Mouse (Mus musculus): ENCODE measurements around the gene Mrps5.
"Not testable (repeated sequence)": the region's sequence is repeated elsewhere in the genome, so short reads cannot be mapped to it uniquely, and the experiment has no call there.

Gene Mrps5

GRCm38 (mm10) chr2:127586694-127587513 is at the start of gene Mrps5, which contains the start of gene Zfp661:
Mrps5 (plus strand) TSS chr2:127587222.
Zfp661 (minus strand) TSS chr2:127587094.
- DNase-seq: peak; percentile 90

GRCm38 (mm10) chr2:127537548-127537947 is 49.5 kb upstream of the Mrps5 start:
- no peak for DNase-seq

- peak; percentile 9 for DNase-seq
These were observed 47.5 kb upstream of the Mrps5 start for GRCm38 (mm10) chr2:127539494-127539893.

GRCm38 (mm10) chr2:127541185-127541584 is 45.8 kb upstream of the Mrps5 start, which contains the start of gene Prom2:
Prom2 (minus strand) TSS chr2:127541467.
- DNase-seq: peak; percentile 14

GRCm38 (mm10) chr2:127541697-127542096 is 45.3 kb upstream of the Mrps5 start:
- no peak for DNase-seq

- DNase-seq: no peak
These were observed 38.5 kb upstream of the Mrps5 start for GRCm38 (mm10) chr2:127548342-127549074.

GRCm38 (mm10) chr2:127549711-127550110 is 37.3 kb upstream of the Mrps5 start:
- no peak for DNase-seq

- no peak for DNase-seq
These were observed 36.6 kb upstream of the Mrps5 start for GRCm38 (mm10) chr2:127550446-127550845.

- DNase-seq: peak; percentile 18
These were observed 35.9 kb upstream of the Mrps5 start for GRCm38 (mm10) chr2:127551078-127551477.

GRCm38 (mm10) chr2:127559070-127559966 is 27.7 kb upstream of the Mrps5 start:
- peak; percentile 92 for DNase-seq

- DNase-seq: no peak
These were observed 13.7 kb upstream of the Mrps5 start for GRCm38 (mm10) chr2:127573322-127573721.

GRCm38 (mm10) chr2:127584436-127584858 is 2.6 kb upstream of the Mrps5 start:
- DNase-seq: peak; percentile 94

- DNase-seq: no peak
These were observed 457 bp downstream of the Mrps5 start for GRCm38 (mm10) chr2:127587514-127587844.

GRCm38 (mm10) chr2:127588897-127589296 is 1.9 kb downstream of the Mrps5 start:
- DNase-seq: no peak

- DNase-seq: no peak
These were observed 3.2 kb downstream of the Mrps5 start for GRCm38 (mm10) chr2:127590204-127590603.

- peak; percentile 16 for DNase-seq
These were observed 3.8 kb downstream of the Mrps5 start for GRCm38 (mm10) chr2:127590840-127591239.

- DNase-seq: not testable (repeated sequence)
These were observed 16.4 kb downstream of the Mrps5 start for GRCm38 (mm10) chr2:127603383-127603782.

- no peak for DNase-seq
These were observed 18.2 kb downstream of the Mrps5 start for GRCm38 (mm10) chr2:127605203-127605602.

GRCm38 (mm10) chr2:127608234-127608633 is 21.2 kb downstream of the Mrps5 start:
- peak; percentile 53 for DNase-seq

- DNase-seq: no peak
These were observed 22.0 kb downstream of the Mrps5 start for GRCm38 (mm10) chr2:127608986-127609385.

- no peak for DNase-seq
These were observed 24.4 kb downstream of the Mrps5 start for GRCm38 (mm10) chr2:127611386-127611785.

- DNase-seq: no peak
These were observed 25.3 kb downstream of the Mrps5 start for GRCm38 (mm10) chr2:127612288-127612687.

GRCm38 (mm10) chr2:127619311-127619710 is 32.3 kb downstream of the Mrps5 start:
- DNase-seq: no peak

Data from lung, postnatal 10 days (tissue).